Mouse (Mus musculus): ENCODE measurements at regions not wholly inside any gene's neighbourhood (a gene's known extent, or its start where the extent isn't known, plus 50 kb on each side); places are given as distances from the start of the nearest gene placed in this dataset.

GRCm38 (mm10) chr16:77459651-77460050 lies 142.2 kb downstream of the Gm11146 start:
- DNase-seq (ENCODE audit: low spot score): no peak

GRCm38 (mm10) chr16:77444647-77445046 lies 157.2 kb downstream of the Gm11146 start:
- DNase-seq (ENCODE audit: low spot score): no peak

- DNase-seq (ENCODE audit: low spot score): no peak
Measured at GRCm38 (mm10) chr16:77444006-77444405, 157.9 kb downstream of the Gm11146 start.

- no peak for DNase-seq (ENCODE audit: low spot score)
Measured at GRCm38 (mm10) chr16:77443318-77443717, 158.6 kb downstream of the Gm11146 start.

GRCm38 (mm10) chr16:77442866-77443265 lies 159.0 kb downstream of the Gm11146 start:
- DNase-seq (ENCODE audit: low spot score): no peak

GRCm38 (mm10) chr16:77431345-77431744 lies 170.5 kb downstream of the Gm11146 start:
- no peak for DNase-seq (ENCODE audit: low spot score)

- DNase-seq (ENCODE audit: low spot score): no peak
Measured at GRCm38 (mm10) chr16:77422385-77423363, 179.2 kb downstream of the Gm11146 start.

GRCm38 (mm10) chr16:77421591-77422024 lies 180.3 kb downstream of the Gm11146 start:
- DNase-seq (ENCODE audit: low spot score): no peak

- no peak for DNase-seq (ENCODE audit: low spot score)
Measured at GRCm38 (mm10) chr16:77421001-77421400, 180.9 kb downstream of the Gm11146 start.

GRCm38 (mm10) chr16:77420136-77420860 lies 181.6 kb downstream of the Gm11146 start:
- no peak for DNase-seq (ENCODE audit: low spot score)

GRCm38 (mm10) chr16:77419116-77419735 lies 182.7 kb downstream of the Gm11146 start:
- DNase-seq (ENCODE audit: low spot score): no peak

GRCm38 (mm10) chr16:77418486-77418885 lies 183.4 kb downstream of the Gm11146 start:
- no peak for DNase-seq (ENCODE audit: low spot score)

GRCm38 (mm10) chr16:77417791-77418190 lies 184.1 kb downstream of the Gm11146 start:
- DNase-seq (ENCODE audit: low spot score): no peak

GRCm38 (mm10) chr16:77414562-77414961 lies 187.3 kb downstream of the Gm11146 start:
- no peak for DNase-seq (ENCODE audit: low spot score)

- no peak for DNase-seq (ENCODE audit: low spot score)
Measured at GRCm38 (mm10) chr16:77409168-77409567, 192.7 kb downstream of the Gm11146 start.

- no peak for DNase-seq (ENCODE audit: low spot score)
Measured at GRCm38 (mm10) chr16:77406999-77407398, 194.9 kb downstream of the Gm11146 start.

- DNase-seq (ENCODE audit: low spot score): no peak
Measured at GRCm38 (mm10) chr16:77405859-77406258, 196.0 kb downstream of the Gm11146 start.

- no peak for DNase-seq (ENCODE audit: low spot score)
Measured at GRCm38 (mm10) chr16:77405181-77405818, 196.6 kb downstream of the Gm11146 start.

GRCm38 (mm10) chr16:77402711-77403280 lies 199.1 kb downstream of the Gm11146 start:
- no peak for DNase-seq (ENCODE audit: low spot score)

- no peak for DNase-seq (ENCODE audit: low spot score)
Measured at GRCm38 (mm10) chr16:77401185-77401943, 200.5 kb downstream of the Gm11146 start.
